9 mouse cellular contexts compared by ENCODE assay signal in genomic region chr15:86405527-86405926, GRCm38 (mm10).
DNase-seq lines count a peak whose midpoint lies in the region; ATAC-seq and TF ChIP-seq lines count a peak whose summit lies in the region.
"Had no signal": no experiment of that assay in that cellular context is flagged by ENCODE, and none has a peak within 500 bp of the region (broad histone marks: within the 10 kb centered on the region; RNA-seq: fewer than 3 reads in every experiment).

No protein-coding gene starts in this region.

- POLR2A ChIA-PET in Patski (lab: Charles Lee), result no interaction called here

- H3K4me1 ChIP-seq in liver, embryonic 12.5 days, result no peaks in the 10 kb centered on the region
- no peaks in the 10 kb centered on the region for H3K4me1 ChIP-seq in liver, embryonic 13.5 days (replicated peaks)

- no peak overlapping the region for H3K9ac ChIP-seq in liver, embryonic 12.5 days
- H3K9ac ChIP-seq in liver, embryonic 13.5 days, result no peak overlapping the region

- TF ChIP-seq CTCF in Patski (IDR thresholded peaks at IDR 0.05), result peak; percentile 88

- H3K9me3 ChIP-seq in liver, embryonic 12.5 days (replicated peaks), result no peaks in the 10 kb centered on the region
- H3K9me3 ChIP-seq in liver, embryonic 13.5 days (replicated peaks), result no peaks in the 10 kb centered on the region
- H3K9me3 ChIP-seq: megakaryocyte, embryonic 14.5 days had no signal

- no peak overlapping the region for H3K4me3 ChIP-seq in liver, embryonic 12.5 days
- H3K4me3 ChIP-seq in liver, embryonic 13.5 days (replicated peaks), result no peak overlapping the region
- H3K4me3 ChIP-seq: megakaryocyte, embryonic 14.5 days had no signal

- H3K27ac ChIP-seq in liver, embryonic 12.5 days, result no peak overlapping the region
- H3K27ac ChIP-seq in liver, embryonic 13.5 days, result no peak overlapping the region

- WGBS in liver, embryonic 12.5 days (ENCODE audit: insufficient replicate concordance), result 12% methylated on average over 4 of the region's 4 CpGs
- 13% methylated on average over 4 of the region's 4 CpGs for WGBS in liver, embryonic 13.5 days (ENCODE audit: insufficient replicate concordance)

- no peak for ATAC-seq in liver, embryonic 12.5 days
- ATAC-seq in Patski, result no peak
- ATAC-seq in liver, embryonic 13.5 days (ENCODE audit: low read depth), result no peak

- no peaks in the 10 kb centered on the region for H3K27me3 ChIP-seq in liver, embryonic 12.5 days (replicated peaks)
- no peaks in the 10 kb centered on the region for H3K27me3 ChIP-seq in Patski
- H3K27me3 ChIP-seq in liver, embryonic 13.5 days, result no peaks in the 10 kb centered on the region
- H3K27me3 ChIP-seq: megakaryocyte, embryonic 14.5 days had no signal

- CTCF ChIA-PET in Patski (lab: Charles Lee), result no interaction called here

- in situ Hi-C loops in Patski (cut with MboI; ENCODE audit: low pct_unique_long_range_greater_than_20kb), result no loop called here

- peak; percentile 42 for DNase-seq in liver
- no peak for DNase-seq in Patski (ENCODE audit: low read depth, low spot score)
- peak; percentile 68 for DNase-seq in cerebellum, adult 9-11 months
- peak; percentile 26 to 28 for DNase-seq in heart, adult 9 months (ENCODE audit: low spot score in 2 of 2)
- peak; percentile 28 for DNase-seq in liver, embryonic 13.5 days
- DNase-seq in retina, postnatal 7 days (ENCODE audit: low read depth, low spot score), result peak; percentile 46
- peak; percentile 53 for DNase-seq in urinary bladder, postnatal 14 days (ENCODE audit: low spot score)

- no peak overlapping the region for H3K4me2 ChIP-seq in liver, embryonic 12.5 days
- H3K4me2 ChIP-seq in liver, embryonic 13.5 days, result no peak overlapping the region

- no peaks in the 10 kb centered on the region for H3K36me3 ChIP-seq in liver, embryonic 12.5 days
- no peaks in the 10 kb centered on the region for H3K36me3 ChIP-seq in liver, embryonic 13.5 days
